ENCODE assay signal across 8 mouse cellular contexts in genomic region chr8:107031577-107032090, GRCm38 (mm10). TPM values are rescaled to one million over a fixed set of nuclear protein-coding genes. Genes with fewer than 3 reads are reported as not detected.
A peak's percentile ranks its signal among the peaks of the same experiment; 100 is the strongest.
DNase-seq lines count a peak whose midpoint lies in the region; ATAC-seq lines count a peak whose summit lies in the region.

No protein-coding gene starts in this region.

- H3K4me3 ChIP-seq in heart, embryonic 11.5 days (ENCODE audit: low read depth, low read length) = peak overlapping the region; percentile 98
- peak overlapping the region; percentile 94 for H3K4me3 ChIP-seq in embryonic facial prominence, embryonic 14.5 days (ENCODE audit: low read depth, low read length)
- H3K4me3 ChIP-seq in limb, embryonic 11.5 days (ENCODE audit: low read depth, low read length) = peak overlapping the region; percentile 96
- H3K4me3 ChIP-seq in neural tube, embryonic 12.5 days = peak overlapping the region; percentile 97

- peaks cover 2% of the 10 kb centered on the region; the same call in 1 of the 2 replicates for H3K36me3 ChIP-seq in heart, embryonic 11.5 days (ENCODE audit: control insufficient read depth, insufficient read depth, low read length)
- peaks cover 5% of the 10 kb centered on the region; the same call in 1 of the 2 replicates for H3K36me3 ChIP-seq in embryonic facial prominence, embryonic 14.5 days (ENCODE audit: control insufficient read depth, insufficient read depth, low read length)
- H3K36me3 ChIP-seq in limb, embryonic 11.5 days (ENCODE audit: control insufficient read depth, insufficient read depth, low read length) = no peaks in the 10 kb centered on the region
- H3K36me3 ChIP-seq in neural tube, embryonic 12.5 days = peaks cover 9% of the 10 kb centered on the region

- peak overlapping the region; percentile 98 for H3K9ac ChIP-seq in heart, embryonic 11.5 days (ENCODE audit: low read depth, low read length)
- peak overlapping the region; percentile 96 for H3K9ac ChIP-seq in embryonic facial prominence, embryonic 14.5 days (ENCODE audit: low read depth, low read length)
- H3K9ac ChIP-seq in limb, embryonic 11.5 days (ENCODE audit: low read length) = peak overlapping the region; percentile 89
- H3K9ac ChIP-seq in neural tube, embryonic 12.5 days = peak overlapping the region; percentile 94

- H3K27me3 ChIP-seq in heart, embryonic 11.5 days (ENCODE audit: control insufficient read depth, insufficient read depth, low read length) = no peaks in the 10 kb centered on the region
- H3K27me3 ChIP-seq in embryonic facial prominence, embryonic 14.5 days (replicated peaks; ENCODE audit: control insufficient read depth, insufficient read depth, low read length) = no peaks in the 10 kb centered on the region
- H3K27me3 ChIP-seq in limb, embryonic 11.5 days (ENCODE audit: control insufficient read depth, insufficient read depth, low read length) = no peaks in the 10 kb centered on the region
- H3K27me3 ChIP-seq in neural tube, embryonic 12.5 days (replicated peaks) = no peaks in the 10 kb centered on the region

- DNase-seq in heart, adult 11 months = no peak
- no peak for DNase-seq in embryonic facial prominence, embryonic 14.5 days (ENCODE audit: low spot score)
- DNase-seq in limb, embryonic 11.5 days (ENCODE audit: low spot score) = no peak
- no peak for DNase-seq in adrenal gland, postnatal 14 days
- DNase-seq in cerebellum, adult 8-10 months = no peak

- H3K27ac ChIP-seq in heart, embryonic 11.5 days (ENCODE audit: low read depth, low read length) = peak overlapping the region; percentile 80
- H3K27ac ChIP-seq in embryonic facial prominence, embryonic 14.5 days (replicated peaks; ENCODE audit: low read depth, low read length) = peak overlapping the region; percentile 83
- 0 out of 2 replicates have a peak overlapping the region, but pooled peaks have one; percentile 18 for H3K27ac ChIP-seq in limb, embryonic 11.5 days (replicated peaks; ENCODE audit: low read depth, low read length)
- H3K27ac ChIP-seq in neural tube, embryonic 12.5 days = peak overlapping the region; percentile 59; the same call in 1 of the 2 replicates

- ATAC-seq in heart, embryonic 11.5 days (replicated peaks; ENCODE audit: insufficient number of reproducible peaks, low FRiP score, low TSS enrichment) = peak; percentile 58; the same call in 1 of the 2 replicates
- peak; percentile 52 for ATAC-seq in CD4-positive, CD25-positive, alpha-beta regulatory T cell, adult 4 months
- 0 out of 2 replicates have a peak, but pooled peaks have one; percentile 1 for ATAC-seq in embryonic facial prominence, embryonic 14.5 days (ENCODE audit: low read depth)
- no peak for ATAC-seq in limb, embryonic 11.5 days (ENCODE audit: insufficient number of reproducible peaks, low FRiP score, low TSS enrichment, low read depth)
- ATAC-seq in neural tube, embryonic 12.5 days (ENCODE audit: low FRiP score, low read depth) = 0 out of 2 replicates have a peak, but pooled peaks have one; percentile 4

- WGBS in heart, embryonic 11.5 days (ENCODE audit: insufficient replicate concordance) = under 1% methylated on average over 40 of the region's 40 CpGs
- WGBS in embryonic facial prominence, embryonic 14.5 days = under 1% methylated on average over 14 of the region's 40 CpGs
- 0% methylated on average over 40 of the region's 40 CpGs for WGBS in limb, embryonic 11.5 days
- WGBS in neural tube, embryonic 12.5 days = 0% methylated on average over 40 of the region's 40 CpGs

- H3K4me2 ChIP-seq in heart, embryonic 11.5 days = peak overlapping the region; percentile 85
- H3K4me2 ChIP-seq in embryonic facial prominence, embryonic 14.5 days (ENCODE audit: low read depth, low read length) = peak overlapping the region; percentile 74
- H3K4me2 ChIP-seq in limb, embryonic 11.5 days (ENCODE audit: low read depth, severe bottlenecking) = peak overlapping the region; percentile 65
- H3K4me2 ChIP-seq in neural tube, embryonic 12.5 days (replicated peaks) = peak overlapping the region; percentile 88

- H3K9me3 ChIP-seq in heart, embryonic 11.5 days (replicated peaks; ENCODE audit: control insufficient read depth, low read length) = no peaks in the 10 kb centered on the region
- no peaks in the 10 kb centered on the region for H3K9me3 ChIP-seq in embryonic facial prominence, embryonic 14.5 days (ENCODE audit: control insufficient read depth, low read length)
- no peaks in the 10 kb centered on the region for H3K9me3 ChIP-seq in limb, embryonic 11.5 days (ENCODE audit: control insufficient read depth, low read length)
- H3K9me3 ChIP-seq in neural tube, embryonic 12.5 days = no peaks in the 10 kb centered on the region

- H3K4me1 ChIP-seq in heart, embryonic 11.5 days (ENCODE audit: control insufficient read depth, insufficient read depth, low read length) = peaks cover 15% of the 10 kb centered on the region
- H3K4me1 ChIP-seq in embryonic facial prominence, embryonic 14.5 days (ENCODE audit: control insufficient read depth, insufficient read depth, low read length) = peaks cover 11% of the 10 kb centered on the region
- H3K4me1 ChIP-seq in limb, embryonic 11.5 days (ENCODE audit: control insufficient read depth, insufficient read depth, low read length) = peaks cover 9% of the 10 kb centered on the region
- H3K4me1 ChIP-seq in neural tube, embryonic 12.5 days = peaks cover 14% of the 10 kb centered on the region

RNA-seq across cellular contexts. Expression of gene Vps4a, which starts 0.6 kb away (rescaled TPM):
- 48.5 and 59.8 TPM in 2 replicates for polyA plus RNA-seq in heart, embryonic 11.5 days (2014; fragmentation: Nextera tagmentation; extraction: Ambion mirVana)
- polyA plus RNA-seq in CD4-positive, CD25-positive, alpha-beta regulatory T cell, adult 4 months (2017; shearing (Covaris generic)) = 10 to 100 TPM; 33.4 to 34.1 TPM
- 71.3 and 78.2 TPM in 2 replicates for polyA plus RNA-seq in embryonic facial prominence, embryonic 14.5 days (2014; fragmentation: Nextera tagmentation; extraction: Ambion mirVana)
- polyA plus RNA-seq in limb, embryonic 11.5 days (2014; fragmentation: Nextera tagmentation; extraction: Ambion mirVana) = 71.4 and 73.1 TPM in 2 replicates
- 107 and 109 TPM in 2 replicates for polyA plus RNA-seq in neural tube, embryonic 12.5 days (2016; fragmentation: Nextera tagmentation; extraction: Ambion mirVana)
- total RNA-seq in adrenal gland, postnatal 14 days (2021) = 58.6 and 63.6 TPM in 2 replicates

RNA-seq across cellular contexts. Expression of gene Pdf, which starts 16.8 kb away (rescaled TPM):
- 40.7 and 42.6 TPM in 2 replicates for polyA plus RNA-seq in heart, embryonic 11.5 days (2014; fragmentation: Nextera tagmentation; extraction: Ambion mirVana)
- polyA plus RNA-seq in CD4-positive, CD25-positive, alpha-beta regulatory T cell, adult 4 months (2017; shearing (Covaris generic)) = 1 to 10 TPM in 1 of 2 experiments, under 1 TPM in 1; 0.85 to 1.3 TPM
- polyA plus RNA-seq in embryonic facial prominence, embryonic 14.5 days (2014; fragmentation: Nextera tagmentation; extraction: Ambion mirVana) = 30.5 and 31.7 TPM in 2 replicates
- polyA plus RNA-seq in limb, embryonic 11.5 days (2014; fragmentation: Nextera tagmentation; extraction: Ambion mirVana) = 53.7 and 54.2 TPM in 2 replicates
- polyA plus RNA-seq in neural tube, embryonic 12.5 days (2016; fragmentation: Nextera tagmentation; extraction: Ambion mirVana) = 43.0 and 43.9 TPM in 2 replicates
- 34.9 and 38.6 TPM in 2 replicates for total RNA-seq in adrenal gland, postnatal 14 days (2021)

RNA-seq across cellular contexts. Expression of gene Cog8, which starts 24.9 kb away (rescaled TPM):
- 31.5 and 31.9 TPM in 2 replicates for polyA plus RNA-seq in heart, embryonic 11.5 days (2014; fragmentation: Nextera tagmentation; extraction: Ambion mirVana)
- polyA plus RNA-seq in CD4-positive, CD25-positive, alpha-beta regulatory T cell, adult 4 months (2017; shearing (Covaris generic)) = 1 to 10 TPM; 7.6 to 8.7 TPM
- 32.8 and 39.0 TPM in 2 replicates for polyA plus RNA-seq in embryonic facial prominence, embryonic 14.5 days (2014; fragmentation: Nextera tagmentation; extraction: Ambion mirVana)
- polyA plus RNA-seq in limb, embryonic 11.5 days (2014; fragmentation: Nextera tagmentation; extraction: Ambion mirVana) = 42.2 and 42.7 TPM in 2 replicates
- 47.1 and 51.3 TPM in 2 replicates for polyA plus RNA-seq in neural tube, embryonic 12.5 days (2016; fragmentation: Nextera tagmentation; extraction: Ambion mirVana)
- total RNA-seq in adrenal gland, postnatal 14 days (2021) = 29.4 and 30.3 TPM in 2 replicates

RNA-seq across cellular contexts. Expression of gene Nip7, which starts 25.0 kb away (rescaled TPM):
- 66.9 and 71.9 TPM in 2 replicates for polyA plus RNA-seq in heart, embryonic 11.5 days (2014; fragmentation: Nextera tagmentation; extraction: Ambion mirVana)
- 10 to 100 TPM; 63.5 to 84.9 TPM for polyA plus RNA-seq in CD4-positive, CD25-positive, alpha-beta regulatory T cell, adult 4 months (2017; shearing (Covaris generic))
- 97.3 and 98.4 TPM in 2 replicates for polyA plus RNA-seq in embryonic facial prominence, embryonic 14.5 days (2014; fragmentation: Nextera tagmentation; extraction: Ambion mirVana)
- polyA plus RNA-seq in limb, embryonic 11.5 days (2014; fragmentation: Nextera tagmentation; extraction: Ambion mirVana) = 119 and 126 TPM in 2 replicates
- 67.4 and 75.7 TPM in 2 replicates for polyA plus RNA-seq in neural tube, embryonic 12.5 days (2016; fragmentation: Nextera tagmentation; extraction: Ambion mirVana)
- 40.1 and 50.2 TPM in 2 replicates for total RNA-seq in adrenal gland, postnatal 14 days (2021)

RNA-seq across cellular contexts. Expression of gene Tmed6, which starts 33.8 kb away (rescaled TPM):
- polyA plus RNA-seq in heart, embryonic 11.5 days (2014; fragmentation: Nextera tagmentation; extraction: Ambion mirVana) = not detected in 2 replicates
- not detected for polyA plus RNA-seq in CD4-positive, CD25-positive, alpha-beta regulatory T cell, adult 4 months (2017; shearing (Covaris generic))
- polyA plus RNA-seq in embryonic facial prominence, embryonic 14.5 days (2014; fragmentation: Nextera tagmentation; extraction: Ambion mirVana) = not detected in 2 replicates
- polyA plus RNA-seq in limb, embryonic 11.5 days (2014; fragmentation: Nextera tagmentation; extraction: Ambion mirVana) = not detected in 2 replicates
- not detected in 2 replicates for polyA plus RNA-seq in neural tube, embryonic 12.5 days (2016; fragmentation: Nextera tagmentation; extraction: Ambion mirVana)
- total RNA-seq in adrenal gland, postnatal 14 days (2021) = not detected in 2 replicates

Comparison
In these comparisons a context has a peak if more than half of its experiments do, and no peak if none do; other contexts are left out.
1. H3K27ac ChIP-seq: peak in every context shown above with its lines; median percentile 83 in embryonic facial prominence, embryonic 14.5 days; 80 in heart, embryonic 11.5 days; 59 in neural tube, embryonic 12.5 days; 18 in limb, embryonic 11.5 days.
2. RNA of gene Pdf, which starts 16.8 kb away (polyA plus RNA-seq): 53.7 to 54.2 TPM in limb, embryonic 11.5 days, 43.0 to 43.9 TPM in neural tube, embryonic 12.5 days, 40.7 to 42.6 TPM in heart, embryonic 11.5 days and 30.5 to 31.7 TPM in embryonic facial prominence, embryonic 14.5 days; 0.85 to 1.3 TPM in CD4-positive, CD25-positive, alpha-beta regulatory T cell, adult 4 months; every median in the first group is over 10 times any median in the second.
3. Peak in every context shown above with its lines, with median percentiles within 50 percentile points of each other: H3K4me2 ChIP-seq, H3K4me3 ChIP-seq and H3K9ac ChIP-seq.